Mouse (Mus musculus): Measurements from ENCODE around the gene Ptprj.

DNA sequence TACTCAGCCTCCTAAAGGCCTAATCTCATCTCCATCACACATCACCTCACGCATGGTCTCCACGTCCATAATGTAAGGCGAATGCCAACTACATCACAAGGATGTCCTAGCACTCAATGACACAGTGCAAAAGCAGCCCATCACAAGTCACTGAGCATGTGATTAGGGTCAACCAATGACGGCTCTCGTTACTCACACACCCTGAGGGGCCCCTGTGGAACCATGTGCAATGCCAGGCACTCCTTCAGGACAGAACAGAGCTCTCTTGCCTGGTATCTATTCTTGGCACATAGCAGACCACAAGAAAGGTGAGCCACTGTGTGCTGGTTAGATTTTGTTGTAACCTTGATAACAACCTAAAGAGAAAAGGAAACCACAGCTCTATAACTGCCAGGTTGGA, 116.7 kb downstream of the Ptprj start:
- no peak for TF ChIP-seq RAD21 (IDR thresholded peaks at IDR 0.05; ENCODE audit: low read depth, low read length)
- no peak for TF ChIP-seq MAZ (IDR thresholded peaks at IDR 0.05; ENCODE audit: low read depth, low read length)
- TF ChIP-seq NRF1 (IDR thresholded peaks at IDR 0.05; ENCODE audit: low read depth, low read length): no peak
- no peak for TF ChIP-seq PAX5 (IDR thresholded peaks at IDR 0.05; ENCODE audit: low read length)
- no peak for TF ChIP-seq CTCF (conservative IDR thresholded peaks at IDR 0.05 in 1 of 2, IDR thresholded peaks at IDR 0.05 in 1 of 2; ENCODE audit: low read depth in 2 of 2, low read length in 2 of 2)

All from CH12.LX (cell line).